Mouse (Mus musculus): ENCODE results near the gene Map6. TPM values are rescaled to one million over a fixed set of nuclear protein-coding genes. Genes with fewer than 3 reads are reported as not detected.

Map6 gene
- total RNA-seq (2022) = 1 to 10 TPM; 3.0 to 5.1 (median 3.6) TPM

DNA sequence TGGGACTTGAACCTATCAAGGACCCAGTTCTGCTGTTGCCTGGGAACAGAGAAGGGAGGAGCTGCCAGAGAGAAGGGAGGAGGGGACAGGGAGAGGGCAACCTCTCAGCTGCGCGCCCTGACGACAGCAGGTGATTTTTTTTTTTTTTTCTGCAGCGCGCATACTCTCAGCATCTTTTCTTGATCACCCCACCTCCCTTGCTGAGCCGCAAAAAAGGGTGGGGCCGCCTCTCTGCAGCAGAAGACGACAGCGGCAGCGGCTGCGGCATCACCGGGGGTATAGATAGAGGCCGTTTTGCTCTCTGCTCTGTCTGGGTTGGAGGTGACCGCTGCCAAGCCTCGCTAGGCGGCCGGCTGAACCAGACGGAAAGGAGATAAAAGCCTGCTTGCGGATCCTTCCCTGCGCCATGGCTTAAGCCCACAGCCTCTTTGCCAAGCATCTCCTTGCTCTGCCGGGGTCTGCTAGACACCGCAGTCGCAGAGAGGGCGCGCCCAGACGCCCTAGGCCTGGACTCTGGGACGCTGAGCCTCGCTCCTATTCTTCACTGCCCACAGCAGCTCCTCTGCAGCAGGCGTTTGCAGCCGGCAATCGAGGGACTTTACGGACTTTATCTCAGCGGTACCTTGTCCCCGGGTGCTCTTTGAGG lies at the start of gene Map6:
TSS of gene Map6 (plus strand) at position 197 of the 646 bp plus-strand sequence.
- no peak for DNase-seq (ENCODE audit: low spot score)

DNA sequence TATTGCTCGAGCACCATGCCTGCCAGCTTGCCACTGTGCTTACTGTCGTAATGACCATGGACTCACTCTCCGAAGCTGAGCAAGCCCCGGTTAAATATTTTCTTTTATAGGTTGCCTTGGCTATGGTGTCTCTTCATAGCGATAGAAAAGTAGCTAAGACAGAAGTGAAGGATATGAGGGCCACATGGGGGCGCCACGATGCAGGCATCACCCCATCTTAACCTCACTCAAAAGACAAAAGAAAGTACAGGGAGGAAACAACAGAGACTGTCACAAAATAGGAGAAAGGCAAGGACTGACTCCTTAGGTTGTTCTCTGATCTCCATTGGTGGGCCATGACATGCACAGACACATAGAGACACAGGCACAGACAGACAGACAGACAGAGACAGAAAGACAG lies 43.0 kb upstream of the Map6 start:
- DNase-seq (ENCODE audit: low spot score) = no peak

DNA sequence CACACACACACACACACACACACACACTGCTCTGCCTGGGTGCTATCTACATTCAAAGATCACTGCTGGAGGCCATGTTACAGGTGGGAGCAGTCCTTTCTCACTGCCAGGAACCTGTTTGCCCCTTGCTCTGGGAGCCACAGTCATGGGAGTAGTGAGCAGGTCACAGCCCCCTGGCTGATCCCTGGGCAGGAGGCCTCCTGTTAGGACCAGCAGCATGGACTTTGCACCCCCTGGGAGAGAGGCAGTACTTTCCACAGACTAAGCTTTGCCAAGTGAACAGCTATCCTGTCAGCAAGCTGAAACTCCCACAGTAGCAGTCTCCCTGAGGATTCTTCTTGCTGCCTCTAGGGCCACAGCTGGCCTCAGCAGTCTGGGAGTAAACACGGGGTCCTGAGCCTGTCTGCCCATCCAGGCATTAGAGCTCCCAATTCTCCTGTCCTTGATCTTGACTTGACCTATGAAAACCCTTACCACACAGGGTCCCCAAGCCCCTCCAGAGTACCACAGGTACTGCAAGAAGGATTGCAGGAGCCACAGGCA lies 42.5 kb upstream of the Map6 start:
- DNase-seq (ENCODE audit: low spot score) = no peak

DNA sequence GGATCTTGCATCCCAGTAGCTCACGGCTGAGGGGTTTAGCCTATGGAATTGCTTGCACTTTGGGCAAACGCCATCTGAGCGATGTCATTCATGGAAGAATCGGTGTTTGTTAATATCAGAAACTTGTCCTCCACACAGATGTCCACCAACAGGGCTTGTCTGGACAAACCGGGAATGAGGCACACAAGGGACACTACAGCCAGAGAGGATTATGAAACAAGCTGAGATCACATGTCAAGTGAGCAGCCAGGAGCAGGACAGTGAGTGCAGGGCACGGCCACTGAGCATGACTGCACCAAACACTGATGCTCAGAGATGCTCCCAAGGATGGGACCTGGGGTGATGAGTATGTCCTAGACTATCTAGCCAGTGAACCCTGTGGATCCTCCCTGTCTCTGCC lies 41.8 kb upstream of the Map6 start:
- peak; percentile 60 for DNase-seq (ENCODE audit: low spot score)

DNA sequence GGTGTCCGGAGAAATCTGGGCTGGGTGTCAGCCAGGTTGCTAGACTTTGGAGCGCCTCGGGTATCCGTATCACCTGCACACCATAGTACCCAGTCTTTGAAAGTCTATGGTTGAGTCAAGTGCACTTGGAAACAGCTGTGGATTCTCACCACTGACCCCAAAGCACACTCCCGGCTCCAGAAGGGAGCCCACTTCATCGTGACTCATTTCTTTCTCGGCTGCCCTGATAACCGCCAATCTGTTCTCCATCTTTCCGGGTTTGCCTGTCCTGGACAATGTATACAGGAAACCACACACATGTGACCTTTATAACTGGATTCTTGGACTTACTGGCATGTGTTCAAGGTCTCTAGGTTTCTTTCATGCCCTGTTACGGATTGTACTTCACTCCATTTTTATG lies 40.6 kb upstream of the Map6 start:
- no peak for DNase-seq (ENCODE audit: low spot score)

GRCm38 (mm10) chr7:99227267-99227666 lies 40.0 kb upstream of the Map6 start:
- no peak for DNase-seq (ENCODE audit: low spot score)

DNA sequence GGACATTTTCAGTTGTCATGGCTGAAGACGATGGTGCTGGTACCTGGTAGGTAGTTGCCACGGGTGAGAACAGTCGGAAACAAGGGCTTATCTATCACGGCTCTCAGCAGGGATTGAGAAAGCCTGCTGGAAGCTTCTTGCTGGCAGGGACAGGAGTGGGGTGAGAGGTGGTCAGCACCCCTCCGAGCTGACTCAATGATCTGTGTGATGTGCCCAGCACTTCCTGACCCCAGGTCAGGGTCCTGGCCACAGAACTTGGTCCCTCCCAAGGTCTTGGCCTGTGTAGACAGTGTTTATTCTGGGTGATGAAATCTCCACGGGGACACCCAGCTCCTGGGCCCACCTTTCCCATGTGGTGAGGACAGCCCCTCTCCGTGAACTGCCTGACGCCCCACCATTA lies 38.4 kb upstream of the Map6 start:
- no peak for DNase-seq (ENCODE audit: low spot score)

DNA sequence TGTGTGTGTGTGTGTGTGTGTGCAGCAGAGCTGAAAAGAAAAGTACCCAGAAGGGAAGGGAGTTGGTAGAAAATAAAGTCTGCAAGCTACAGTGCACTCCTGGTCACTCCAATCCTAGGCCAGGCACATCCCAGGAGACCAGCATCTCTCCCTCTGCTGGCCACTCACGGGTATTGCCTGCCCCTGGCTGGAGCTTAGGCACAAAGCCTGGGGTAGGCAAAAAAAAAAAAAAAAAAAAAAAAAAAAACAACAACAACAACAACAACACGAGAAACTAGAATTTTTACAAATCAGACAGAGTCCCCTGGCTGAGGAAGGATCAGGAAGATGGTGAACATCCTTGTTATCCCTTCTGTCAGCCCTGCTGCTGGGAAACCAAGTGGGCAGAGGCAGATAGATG lies 37.8 kb upstream of the Map6 start:
- DNase-seq (ENCODE audit: low spot score) = no peak

GRCm38 (mm10) chr7:99230061-99230747 lies 37.0 kb upstream of the Map6 start:
- no peak for DNase-seq (ENCODE audit: low spot score)

DNA sequence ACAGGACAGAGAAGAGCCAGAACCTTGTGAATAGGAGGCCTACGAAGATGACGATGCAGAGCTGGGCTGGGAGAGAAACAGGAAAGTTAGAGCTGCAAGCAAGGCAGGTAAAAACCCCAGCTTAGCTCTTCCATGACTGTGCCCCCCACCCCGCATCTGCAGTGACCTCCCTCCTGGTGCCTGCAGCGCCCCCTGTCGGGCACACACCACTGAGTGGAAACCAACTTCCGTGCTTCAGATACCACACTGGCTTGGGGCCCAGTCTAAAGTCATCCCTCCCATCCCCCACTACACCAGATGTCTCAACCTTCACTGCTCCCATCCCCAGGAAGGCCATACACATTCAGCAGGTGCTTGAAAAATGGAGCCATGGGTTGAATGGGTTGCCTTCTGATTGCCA lies 34.7 kb upstream of the Map6 start:
- no peak for DNase-seq (ENCODE audit: low spot score)

DNA sequence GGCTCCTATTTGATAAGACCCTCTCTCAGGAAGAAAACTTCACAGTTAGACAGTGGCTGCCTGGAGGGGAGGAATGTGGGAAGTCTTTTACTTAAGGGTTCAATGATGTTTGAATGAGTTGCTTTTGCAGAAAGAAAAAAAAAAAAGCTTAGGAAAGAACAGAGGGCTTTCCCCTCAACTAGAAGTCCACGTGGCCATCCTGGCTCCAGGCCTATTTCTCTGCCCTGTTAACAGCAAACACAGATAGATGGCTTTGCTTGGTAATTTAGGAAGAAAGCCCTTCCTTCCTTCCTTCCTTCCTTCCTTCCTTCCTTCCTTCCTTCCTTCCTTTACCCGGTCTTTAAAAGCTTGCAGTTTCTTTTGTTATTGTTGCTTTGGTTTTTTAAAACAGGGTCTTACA lies 32.3 kb upstream of the Map6 start:
- no peak for DNase-seq (ENCODE audit: low spot score)

- no peak for DNase-seq (ENCODE audit: low spot score)
Observed at GRCm38 (mm10) chr7:99235657-99236056, 31.6 kb upstream of the Map6 start.

- no peak for DNase-seq (ENCODE audit: low spot score)
Observed at GRCm38 (mm10) chr7:99236888-99237660, 30.2 kb upstream of the Map6 start.

GRCm38 (mm10) chr7:99238417-99238816 lies 28.8 kb upstream of the Map6 start, which contains the start of gene Mogat2:
Mogat2 (minus strand) TSS chr7:99238619.
- no peak for DNase-seq (ENCODE audit: low spot score)

DNA sequence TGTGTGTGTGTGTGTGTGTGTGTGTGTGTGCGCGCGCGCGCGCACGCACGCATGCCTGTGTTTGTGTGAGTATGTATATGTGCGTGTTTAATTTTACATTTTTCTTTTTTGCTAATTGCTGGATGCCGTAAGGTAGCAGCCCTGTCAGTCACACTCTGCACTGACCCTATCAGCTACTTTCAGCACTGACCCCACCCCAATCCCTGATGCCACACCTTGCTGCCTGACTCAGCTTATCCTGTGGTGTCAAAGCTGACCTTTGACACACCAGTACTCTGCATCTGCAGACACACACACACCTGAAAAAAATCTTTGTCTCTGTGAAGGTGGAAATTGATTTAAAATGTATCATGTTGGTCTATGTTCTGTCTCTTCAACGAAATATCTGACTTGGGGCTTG lies 25.1 kb upstream of the Map6 start:
- DNase-seq (ENCODE audit: low spot score) = no peak

DNA sequence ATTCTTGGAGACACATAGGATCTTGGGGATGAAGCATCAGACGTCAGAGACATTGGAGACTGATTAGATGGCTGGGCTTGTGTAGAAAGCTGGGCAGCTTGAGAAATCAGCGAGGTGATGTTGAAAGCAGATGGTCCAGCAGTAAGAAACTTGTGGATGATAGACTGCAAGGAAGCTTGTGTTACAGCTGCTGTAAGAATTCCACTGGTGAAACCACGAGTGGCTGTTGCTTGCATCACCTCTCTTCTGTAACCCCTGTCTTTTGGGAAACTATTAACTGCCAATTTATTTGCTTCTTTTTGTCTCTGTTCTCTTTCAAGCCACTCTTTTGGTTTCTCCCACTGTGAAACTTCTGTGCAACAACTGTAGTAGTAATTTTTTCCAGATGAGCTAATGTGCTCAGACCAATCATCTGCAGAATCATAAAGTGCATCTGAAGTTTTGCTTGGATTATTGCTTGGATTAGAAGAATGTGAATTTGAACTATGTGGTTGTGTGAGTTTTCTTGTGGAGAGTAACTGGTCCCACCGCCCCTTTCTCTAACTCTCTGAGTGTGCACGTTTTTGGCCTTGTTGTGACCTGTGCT lies 19.0 kb upstream of the Map6 start:
- no peak for DNase-seq (ENCODE audit: low spot score)

DNA sequence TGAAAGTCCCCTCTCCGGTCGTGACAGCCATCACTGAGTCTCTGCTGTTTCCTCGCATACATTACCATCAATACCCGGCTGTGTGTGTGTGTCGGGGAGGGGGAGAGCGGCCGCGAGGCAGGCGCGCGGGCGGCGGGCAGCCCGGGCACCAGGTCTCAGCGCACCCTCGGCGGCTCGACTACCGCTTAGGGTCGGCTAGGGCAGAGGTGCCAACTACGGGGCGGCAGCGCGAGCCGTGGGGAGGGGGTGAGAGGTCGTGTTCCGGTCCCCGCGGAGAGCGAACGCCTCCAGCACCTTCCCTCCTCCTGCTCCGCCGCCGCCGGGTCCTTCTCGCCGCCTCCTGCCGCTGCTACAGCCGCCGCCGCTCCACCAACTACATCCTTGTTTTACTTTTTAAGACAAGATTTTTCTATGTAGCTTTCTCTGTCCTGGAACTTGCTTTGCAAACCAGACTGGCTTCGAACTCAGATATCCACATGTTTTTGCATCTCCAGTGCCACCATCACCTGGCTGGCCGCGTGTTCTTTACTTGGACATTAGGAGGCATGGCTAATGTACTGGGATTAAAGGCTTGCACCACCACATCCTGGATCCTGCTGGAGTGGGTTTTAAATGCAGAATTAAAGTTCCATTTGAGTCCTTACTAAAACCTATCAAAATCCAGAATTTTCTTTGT lies 18.2 kb upstream of the Map6 start:
- no peak for DNase-seq (ENCODE audit: low spot score)

DNA sequence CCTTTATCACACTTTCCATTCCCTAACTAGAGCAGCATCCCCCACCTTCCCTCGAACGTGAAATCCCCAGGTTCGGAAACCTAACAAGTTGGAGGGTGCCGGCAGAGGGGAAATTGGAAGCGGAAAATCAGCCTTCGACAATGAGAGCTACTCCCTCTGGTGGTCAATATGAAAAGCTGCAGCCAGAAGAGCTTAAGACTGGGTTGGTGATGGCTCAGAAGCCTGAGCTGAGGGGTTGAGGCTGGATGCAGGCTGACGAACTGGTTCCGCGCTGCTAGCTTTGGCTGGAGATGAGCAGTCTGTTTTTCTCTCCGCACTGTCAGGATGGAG lies 17.7 kb upstream of the Map6 start:
- peak; percentile 67 for DNase-seq (ENCODE audit: low spot score)

GRCm38 (mm10) chr7:99250386-99250785 lies 16.9 kb upstream of the Map6 start:
- no peak for DNase-seq (ENCODE audit: low spot score)

DNA sequence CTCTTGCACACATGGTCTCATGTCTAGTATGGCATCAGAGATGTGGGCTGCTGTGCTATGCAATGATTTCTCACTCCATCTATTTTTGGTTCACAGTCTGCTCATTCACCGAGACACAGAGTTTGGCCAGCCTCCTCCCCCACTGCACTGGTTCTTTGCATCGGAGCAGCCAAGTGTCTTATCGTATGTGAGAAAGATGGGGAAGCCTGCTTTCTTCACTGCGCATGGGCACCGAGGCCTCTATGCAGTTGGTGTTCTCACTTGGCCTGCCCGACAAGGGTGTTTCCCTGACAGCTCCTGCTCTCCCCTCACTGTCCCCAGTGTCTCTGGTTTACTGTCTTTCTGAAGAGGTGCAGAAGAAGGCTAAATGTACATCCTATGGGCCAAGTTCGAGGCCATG lies 12.2 kb upstream of the Map6 start:
- no peak for DNase-seq (ENCODE audit: low spot score)

DNA sequence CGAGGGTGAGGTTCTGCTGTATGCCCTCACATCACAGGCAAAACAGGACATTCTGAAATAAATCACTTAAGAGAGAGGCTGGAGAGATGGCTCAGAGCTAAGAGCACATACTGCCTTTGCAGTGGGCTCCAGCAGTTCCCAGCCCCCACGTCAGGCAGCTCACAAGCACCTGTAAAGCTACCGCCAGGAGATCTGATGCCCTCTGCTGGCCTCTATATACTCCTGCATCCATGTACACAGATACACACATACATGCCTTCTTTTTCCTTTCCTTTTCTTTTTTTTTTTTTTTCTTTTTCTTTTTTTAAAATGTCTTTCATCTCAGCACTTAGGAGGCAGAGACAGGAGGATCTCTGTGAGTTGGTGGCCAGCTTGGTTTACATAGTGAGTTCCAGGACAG lies 5.3 kb upstream of the Map6 start:
- DNase-seq (ENCODE audit: low spot score) = no peak

- no peak for DNase-seq (ENCODE audit: low spot score)
Observed at GRCm38 (mm10) chr7:99263509-99263908, 3.7 kb upstream of the Map6 start.

All from heart, adult 8-10 months (tissue).